Mouse (Mus musculus): Measurements from ENCODE around the gene Thoc3.

DNA sequence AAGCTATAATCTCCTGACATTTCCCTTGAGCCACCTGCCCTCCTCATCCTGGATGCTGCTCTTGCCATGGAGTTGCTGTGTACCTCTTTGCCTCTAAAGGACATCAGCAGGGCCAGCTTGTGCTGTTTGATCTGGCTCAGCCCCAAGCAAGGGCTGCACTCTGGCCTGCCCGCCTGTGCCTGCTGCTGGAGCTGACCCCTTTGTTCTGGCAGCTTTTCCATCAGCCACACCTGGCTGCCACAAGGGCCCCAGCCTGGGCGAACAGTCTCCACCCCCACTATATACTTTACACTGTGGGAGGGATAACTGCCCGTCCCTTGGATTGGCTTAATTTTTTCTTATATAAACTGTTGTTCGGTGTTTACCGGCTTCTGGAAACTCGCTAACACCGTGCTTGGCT is 28.7 kb downstream of the Thoc3 start:
- TF ChIP-seq CTCF (IDR thresholded peaks at IDR 0.05; ENCODE audit: low read depth, low read length) (no peak), POLR2A (IDR thresholded peaks at IDR 0.05; ENCODE audit: insufficient read depth, low read length) (no peak)
